Mouse (Mus musculus) kidney, postnatal 0 days (tissue): ENCODE measurements around the gene 1110065P20Rik. TPM values are rescaled to one million over a fixed set of nuclear protein-coding genes. Genes with fewer than 3 reads are reported as not detected.

Source experiments
- ATAC-seq: fragments of 200-750 bp; cut with Nextera tagmentation; replicated peaks from 2 replicates; pipeline ENCODE4 v1.8.0; 2017; ENCODE audit warnings: low read depth, moderate number of reproducible peaks, moderate TSS enrichment, moderate library complexity; ENCODE audit not compliant: low FRiP score
- DNase-seq: peaks from one replicate; pipeline ENCODE4 v3.0.0-alpha.2; 2016; ENCODE audit warnings: low spot score
- H3K27ac ChIP-seq: fragments of 300-500 bp; sonication (generic); 2 replicates; pipeline ENCODE4 v1.5.1; 2014; ENCODE audit warnings: mild to moderate bottlenecking
- H3K27me3 ChIP-seq: fragments of 300-500 bp; sonication (generic); 2 replicates; pipeline ENCODE4 v1.6.1; 2014; ENCODE audit warnings: low read length, mixed read lengths; ENCODE audit not compliant: insufficient read depth
- H3K36me3 ChIP-seq: fragments of 300-500 bp; sonication (generic); 2 replicates; pipeline ENCODE4 v1.6.1; 2014; ENCODE audit warnings: low read length, mixed read lengths; ENCODE audit not compliant: insufficient read depth
- H3K4me1 ChIP-seq: fragments of 300-500 bp; sonication (generic); replicated peaks from 2 replicates; pipeline ENCODE4 v1.6.1; 2014; ENCODE audit warnings: antibody characterized with exemption, low read length, mixed read lengths; ENCODE audit not compliant: insufficient read depth
- H3K4me2 ChIP-seq: fragments of 300-500 bp; sonication (generic); 2 replicates; pipeline ENCODE4 v1.6.1; 2014; ENCODE audit warnings: mild to moderate bottlenecking, low read length, moderate library complexity, mixed read lengths
- H3K4me3 ChIP-seq: fragments of 300-500 bp; sonication (generic); replicated peaks from 2 replicates; pipeline ENCODE4 v1.5.1; 2014; ENCODE audit warnings: low read depth, low read length
- H3K9ac ChIP-seq: fragments of 300-500 bp; sonication (generic); 2 replicates; pipeline ENCODE4 v1.6.1; 2014; ENCODE audit warnings: low read depth, low read length
- H3K9me3 ChIP-seq: fragments of 300-500 bp; sonication (generic); replicated peaks from 2 replicates; pipeline ENCODE4 v1.6.1; 2016; ENCODE audit warnings: low read length, inconsistent platforms, mixed read lengths
- CTCF ChIP-seq: IDR thresholded peaks from 2 replicates; pipeline ENCODE4 v1.5.1; 2016; ENCODE audit warnings: antibody characterized with exemption, low read depth, mild to moderate bottlenecking, moderate library complexity
- WGBS: fragments of 180-500 bp; shearing (Covaris S2); extraction: QIAGEN DNeasy Blood & Tissue Kit; methylation state at CpG from one replicate; pipeline ENCODE4 v1.1.7; 2014; 5-methylcytosine and 5-hydroxymethylcytosine counted together
- polyA plus RNA-seq: library from polyadenylated mRNA; unstranded; fragments of >200 nt; fragmentation: Nextera tagmentation; extraction: Ambion mirVana; gene quantifications from 2 replicates; pipeline ENCODE4 v1.2.1, GENCODE M21; 2015

1110065P20Rik gene
- polyA plus RNA-seq, 1 experiment from 2014 or later, result 80.9 TPM

DNA sequence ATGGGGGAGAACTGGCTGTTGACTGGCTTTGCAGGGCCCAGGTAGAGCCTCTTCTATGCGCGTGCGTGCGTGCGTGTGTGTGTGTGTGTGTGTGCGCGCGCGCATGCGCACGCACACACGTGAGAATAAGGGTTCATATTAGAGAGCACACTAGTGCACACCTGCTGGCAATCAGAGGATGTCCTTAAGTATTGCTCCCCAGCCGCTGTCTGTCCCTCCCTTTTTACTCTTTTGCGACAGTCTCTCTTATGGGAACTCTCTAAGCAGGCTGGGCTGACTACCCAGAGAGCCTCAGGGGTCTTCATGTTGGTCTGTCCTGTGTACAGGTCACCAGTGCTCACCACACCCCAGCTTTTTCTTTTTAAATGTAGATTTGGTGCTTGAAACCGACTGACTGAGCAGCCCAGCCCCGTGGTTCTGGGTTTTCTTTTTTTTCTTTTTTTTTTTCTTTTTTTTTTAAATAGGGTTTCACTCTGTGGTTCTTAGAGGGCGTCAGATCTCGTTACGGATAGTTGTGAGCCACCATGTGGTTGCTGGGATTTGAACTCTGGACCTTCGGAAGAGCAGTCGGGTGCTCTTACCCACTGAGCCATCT is 25.5 kb downstream of the 1110065P20Rik start:
- H3K4me2 ChIP-seq, result no peak overlapping the region
- no peaks in the 10 kb centered on the region for H3K27me3 ChIP-seq
- TF ChIP-seq CTCF, result no peak
- no peak overlapping the region for H3K9ac ChIP-seq
- WGBS, result 96% methylated on average over 21 of the region's 21 CpGs
- no peaks in the 10 kb centered on the region for H3K9me3 ChIP-seq
- DNase-seq (no peak), ATAC-seq (no peak)
- peaks cover 33% of the 10 kb centered on the region for H3K36me3 ChIP-seq
- H3K27ac ChIP-seq, result no peak overlapping the region
- H3K4me1 ChIP-seq, result no peaks in the 10 kb centered on the region
- H3K4me3 ChIP-seq, result no peak overlapping the region

DNA sequence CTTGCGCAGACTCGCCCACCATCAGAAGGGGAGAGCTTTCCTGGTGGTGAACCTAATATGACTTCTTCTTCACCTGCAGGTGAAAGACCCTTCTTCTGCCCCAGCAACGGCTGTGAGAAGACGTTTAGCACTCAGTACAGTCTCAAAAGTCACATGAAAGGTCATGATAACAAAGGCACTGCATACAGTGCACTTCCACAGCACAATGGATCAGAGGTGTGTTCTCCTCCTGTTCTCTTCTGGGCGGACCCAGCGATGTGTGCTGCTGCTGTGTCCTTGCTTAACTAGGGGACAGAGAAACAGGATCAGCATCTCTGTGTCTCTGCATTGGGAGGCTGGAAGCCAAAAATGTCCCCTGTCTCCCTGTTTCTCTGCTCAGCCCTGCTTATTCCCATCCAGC is 26.0 kb downstream of the 1110065P20Rik start:
- 90% methylated on average over 6 of the region's 6 CpGs for WGBS
- no peaks in the 10 kb centered on the region for H3K4me1 ChIP-seq
- no peaks in the 10 kb centered on the region for H3K9me3 ChIP-seq
- no peak overlapping the region for H3K4me2 ChIP-seq
- peaks cover 33% of the 10 kb centered on the region for H3K36me3 ChIP-seq
- no peak overlapping the region for H3K4me3 ChIP-seq
- DNase-seq (no peak), ATAC-seq (no peak)
- no peaks in the 10 kb centered on the region for H3K27me3 ChIP-seq
- no peak for TF ChIP-seq CTCF
- no peak overlapping the region for H3K9ac ChIP-seq
- no peak overlapping the region for H3K27ac ChIP-seq

DNA sequence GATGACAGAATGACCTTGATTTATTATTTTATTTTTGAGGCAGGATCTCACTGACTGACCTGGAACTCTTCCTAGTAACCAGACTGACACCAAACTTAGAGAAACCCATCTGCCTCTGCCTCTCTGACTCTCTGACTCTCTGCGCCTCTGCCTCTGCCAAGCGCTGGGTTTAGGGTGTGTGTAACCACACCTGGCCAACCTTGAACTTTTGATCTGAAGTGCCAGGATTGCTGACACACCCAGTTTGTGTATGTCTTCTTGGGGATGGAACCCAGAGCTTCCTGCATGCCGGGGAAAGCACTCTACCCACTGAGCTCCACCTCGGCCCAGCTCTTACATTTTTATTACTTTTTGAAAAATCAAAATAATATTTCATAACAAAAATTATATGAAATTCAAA is 32.2 kb downstream of the 1110065P20Rik start:
- Histone ChIP-seq H3K4me1 (no peaks in the 10 kb centered on the region), H3K4me3 (no peak overlapping the region), H3K9ac (no peak overlapping the region), H3K27me3 (no peaks in the 10 kb centered on the region), H3K36me3 (peaks cover 18% of the 10 kb centered on the region), H3K4me2 (no peak overlapping the region), H3K27ac (no peak overlapping the region), H3K9me3 (no peaks in the 10 kb centered on the region)
- WGBS, result 86% methylated on average over 4 of the region's 4 CpGs
- no peak for TF ChIP-seq CTCF
- DNase-seq, result no peak
- no peak for ATAC-seq

DNA sequence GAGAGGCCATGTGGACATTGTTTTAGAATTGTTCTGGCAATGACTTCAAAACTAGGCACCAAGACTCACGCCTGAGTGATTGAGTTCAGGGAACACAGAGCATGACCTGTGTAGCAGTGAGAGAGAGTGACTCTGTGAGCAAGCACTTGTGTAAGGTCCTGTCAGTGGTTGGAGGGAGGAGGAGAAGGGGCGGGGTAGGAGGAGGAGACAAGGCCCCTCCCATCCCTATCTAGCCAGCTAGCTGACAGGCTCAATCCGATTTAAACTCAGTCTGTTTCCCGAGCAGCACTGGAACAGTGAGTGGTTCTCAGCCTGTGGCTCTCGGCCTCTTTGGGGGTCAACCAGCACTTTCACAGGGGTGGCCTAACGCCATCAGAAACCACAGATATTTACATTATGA is 33.2 kb downstream of the 1110065P20Rik start:
- peak; percentile 73 for DNase-seq
- no peak overlapping the region for H3K4me2 ChIP-seq
- no peak overlapping the region for H3K27ac ChIP-seq
- H3K4me3 ChIP-seq, result no peak overlapping the region
- H3K27me3 ChIP-seq, result no peaks in the 10 kb centered on the region
- TF ChIP-seq CTCF, result no peak
- peaks cover 11% of the 10 kb centered on the region; the same call in 1 of the 2 replicates for H3K36me3 ChIP-seq
- ATAC-seq, result peak; percentile 96
- H3K9ac ChIP-seq, result no peak overlapping the region
- H3K4me1 ChIP-seq, result no peaks in the 10 kb centered on the region
- no peaks in the 10 kb centered on the region for H3K9me3 ChIP-seq
- 30% methylated on average over 6 of the region's 6 CpGs for WGBS

DNA sequence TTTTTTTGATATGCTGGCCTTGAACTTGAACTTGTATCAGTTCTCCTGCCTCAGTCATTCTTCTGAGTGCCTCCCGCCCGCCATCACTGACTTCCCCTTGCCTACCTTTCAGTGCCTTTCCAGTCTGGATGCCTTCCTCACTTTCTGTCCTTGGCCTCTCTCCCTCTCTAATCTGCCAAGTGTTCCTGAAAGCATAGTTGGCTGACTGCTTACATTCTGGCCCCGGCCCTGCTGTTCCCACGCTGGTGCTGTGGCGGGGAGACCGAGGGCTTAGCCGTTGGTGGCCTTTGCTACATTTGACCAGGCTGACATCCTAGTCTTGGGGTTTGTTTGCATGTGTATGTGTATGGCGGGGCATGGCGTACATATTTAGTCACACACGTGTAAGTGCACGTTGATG is 35.1 kb downstream of the 1110065P20Rik start:
- no peak for TF ChIP-seq CTCF
- H3K9me3 ChIP-seq, result no peaks in the 10 kb centered on the region
- no peaks in the 10 kb centered on the region for H3K4me1 ChIP-seq
- no peak overlapping the region for H3K4me2 ChIP-seq
- no peak overlapping the region for H3K4me3 ChIP-seq
- 91% methylated on average over 11 of the region's 11 CpGs for WGBS
- no peak for DNase-seq
- no peak overlapping the region for H3K27ac ChIP-seq
- H3K36me3 ChIP-seq, result peaks cover 8% of the 10 kb centered on the region; the same call in 1 of the 2 replicates
- ATAC-seq, result no peak
- H3K27me3 ChIP-seq, result no peaks in the 10 kb centered on the region
- no peak overlapping the region for H3K9ac ChIP-seq

DNA sequence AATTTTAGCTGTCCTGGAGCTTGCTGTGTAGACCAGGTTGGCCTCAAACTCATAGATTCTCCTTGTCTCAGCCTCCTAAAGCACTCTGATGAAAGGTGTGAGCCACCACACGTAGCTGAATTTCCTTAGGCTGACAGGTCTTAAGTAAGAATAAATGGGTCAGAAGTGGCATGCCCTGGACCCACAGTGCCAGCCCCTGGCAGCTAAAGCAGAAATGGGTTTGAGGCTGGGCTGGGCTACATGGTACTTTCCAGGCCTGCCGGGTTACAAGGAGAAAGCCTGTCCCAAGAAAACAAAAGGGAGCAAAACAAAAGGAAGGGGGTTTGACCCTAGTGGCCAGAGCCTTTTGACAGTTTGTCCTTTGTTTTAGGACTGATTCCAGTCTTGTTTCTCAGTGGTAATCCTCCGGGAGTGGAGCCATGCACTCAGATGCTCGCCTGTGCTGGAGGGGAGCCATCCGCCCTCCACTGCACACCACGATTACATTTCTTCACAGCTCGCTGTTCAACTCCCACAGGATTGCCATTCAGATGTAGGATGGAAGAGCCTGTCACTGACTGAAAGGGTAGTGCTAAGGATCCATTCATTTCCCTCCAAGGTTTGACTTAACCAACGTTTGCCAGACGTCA is 39.5 kb downstream of the 1110065P20Rik start:
- H3K9ac ChIP-seq, result no peak overlapping the region
- WGBS, result 70% methylated on average over 9 of the region's 9 CpGs

More for the DNA sequence above, 39.5 kb downstream of the 1110065P20Rik start:
- no peak overlapping the region for H3K27ac ChIP-seq
- H3K4me3 ChIP-seq, result no peak overlapping the region
- H3K36me3 ChIP-seq, result peaks cover 15% of the 10 kb centered on the region
- H3K9me3 ChIP-seq, result no peaks in the 10 kb centered on the region
- no peak overlapping the region for H3K4me2 ChIP-seq
- DNase-seq (no peak), ATAC-seq (no peak)
- H3K4me1 ChIP-seq, result 0 out of 2 replicates have a peak, but pooled peaks cover 3% of the 10 kb centered on the region
- H3K27me3 ChIP-seq, result no peaks in the 10 kb centered on the region
- TF ChIP-seq CTCF, result no peak
